ENCODE assay signal across 26 mouse cellular contexts in the genomic region with DNA sequence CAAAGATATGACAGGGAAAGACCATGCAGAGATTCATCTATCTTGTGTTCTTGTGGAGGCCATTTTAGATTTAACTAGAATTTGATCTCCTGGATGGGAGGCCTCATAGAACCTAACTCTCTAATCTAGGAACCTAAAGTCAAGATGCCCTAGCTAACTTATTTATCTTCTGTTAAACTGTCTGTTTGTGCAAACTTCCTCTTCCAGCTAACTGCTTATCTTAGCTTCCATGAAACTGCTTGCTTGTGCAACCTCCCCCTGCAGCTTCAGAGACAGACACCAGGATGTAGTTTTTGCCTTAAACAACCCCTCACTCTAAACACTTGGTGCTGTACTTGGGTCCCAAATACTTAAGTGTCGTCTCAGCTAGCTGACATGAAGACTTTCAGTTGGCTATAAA.
"Had no signal": no experiment of that assay in that cellular context is flagged by ENCODE, and none has a peak within 500 bp of the region (broad histone marks: within the 10 kb centered on the region; RNA-seq: fewer than 3 reads in every experiment).

No protein-coding gene starts in this region.

- H3K9ac ChIP-seq: heart, embryonic 12.5 days; hindbrain, embryonic 12.5 days; hindbrain, embryonic 14.5 days; intestine, embryonic 15.5 days; limb, embryonic 12.5 days; liver, embryonic 14.5 days had no signal

- H3K27ac ChIP-seq: gastrocnemius, adult 2 months; heart, embryonic 10.5 days; hindbrain, embryonic 10.5 days; hindbrain, embryonic 12.5 days; hindbrain, embryonic 14.5 days; intestine, embryonic 15.5 days; layer of hippocampus, adult 2 months; left cerebral cortex, adult 2 months; limb, embryonic 10.5 days; limb, embryonic 12.5 days; liver, embryonic 14.5 days had no signal

- H3K9me3 ChIP-seq: heart, embryonic 10.5 days; heart, embryonic 12.5 days; hindbrain, embryonic 10.5 days; hindbrain, embryonic 12.5 days; intestine, embryonic 15.5 days; limb, embryonic 10.5 days; limb, embryonic 12.5 days had no signal

- H3K36me3 ChIP-seq: heart, embryonic 10.5 days; heart, embryonic 12.5 days; hindbrain, embryonic 10.5 days; hindbrain, embryonic 12.5 days; intestine, embryonic 15.5 days; limb, embryonic 10.5 days; limb, embryonic 12.5 days had no signal

- H3K4me3 ChIP-seq: gastrocnemius, adult 2 months; heart, embryonic 10.5 days; heart, embryonic 12.5 days; hindbrain, embryonic 10.5 days; hindbrain, embryonic 12.5 days; intestine, embryonic 15.5 days; layer of hippocampus, adult 2 months; left cerebral cortex, adult 2 months; limb, embryonic 10.5 days; limb, embryonic 12.5 days had no signal

- H3K27me3 ChIP-seq: heart, embryonic 12.5 days; hindbrain, embryonic 12.5 days; intestine, embryonic 15.5 days; limb, embryonic 12.5 days had no signal

- DNase-seq: gastrocnemius, adult 2 months; gastrocnemius, postnatal 10 days; gastrocnemius, postnatal 36 days; heart, adult 18-20 months; heart, postnatal 10 days; heart, postnatal 4 days; kidney, adult 18-20 months; kidney, adult 8-10 months; kidney, postnatal 10 days; kidney, postnatal 25 days; kidney, postnatal 4 days; liver had no signal

- H3K4me1 ChIP-seq: heart, embryonic 10.5 days; heart, embryonic 12.5 days; hindbrain, embryonic 10.5 days; hindbrain, embryonic 12.5 days; intestine, embryonic 15.5 days; limb, embryonic 10.5 days; limb, embryonic 12.5 days had no signal

- ATAC-seq: hindbrain, embryonic 16.5 days; inflammation-experienced regulatory T-cells, adult 6 months; intestine, embryonic 15.5 days; intestine, postnatal 0 days had no signal
